Mouse (Mus musculus) CH12.LX (cell line): ENCODE results near the gene Gnb1. TPM values are rescaled to one million over a fixed set of nuclear protein-coding genes. Genes with fewer than 3 reads are reported as not detected.

Experiments used
- DNase-seq: peaks from one replicate; pipeline ENCODE4 v3.0.0-alpha.2; 2013; ENCODE audit errors: extremely low read depth
- H3K27ac ChIP-seq: 2 replicates; pipeline ENCODE4 v1.5.1; 2012; ENCODE audit warnings: low read depth, mild to moderate bottlenecking, control low read depth, moderate library complexity; ENCODE audit not compliant: insufficient read depth
- H3K27me3 ChIP-seq: replicated peaks from 2 replicates; pipeline ENCODE3; 2012; ENCODE audit warnings: inconsistent platforms
- H3K36me3 ChIP-seq, 2 experiments: replicated peaks in 1 of 2; 2 replicates each; pipeline versions ENCODE3 to v1.6.1; 2012; ENCODE audit warnings: inconsistent platforms in 1 of 2, low read length in 1 of 2, mild to moderate bottlenecking in 1 of 2, mixed read lengths in 1 of 2, moderate library complexity in 1 of 2; ENCODE audit not compliant: control insufficient read depth in 1 of 2, insufficient read depth in 1 of 2
- H3K4me1 ChIP-seq, 2 experiments: 2 replicates each; pipeline ENCODE4 v1.6.1; 2012; ENCODE audit warnings: inconsistent platforms in 1 of 2, moderate library complexity in 1 of 2; ENCODE audit not compliant: insufficient read depth in 2 of 2, control insufficient read depth in 1 of 2
- H3K4me2 ChIP-seq: 2 replicates; pipeline ENCODE4 v1.6.1; 2012; ENCODE audit warnings: low read depth, mild to moderate bottlenecking, control low read depth; ENCODE audit not compliant: poor library complexity, insufficient read depth, severe bottlenecking
- H3K4me3 ChIP-seq, 3 experiments: fragments of 150-350 bp in 1 of 3; sonication (generic) in 1 of 3; replicated peaks in 1 of 3; 2 replicates each; pipeline versions ENCODE3 to v1.5.1; 2011 to 2012; ENCODE audit warnings: low read depth in 2 of 3, low read length in 2 of 3, mild to moderate bottlenecking in 2 of 3, moderate library complexity in 2 of 3, control low read depth in 1 of 3, improper control_type of control experiment in 1 of 3, inconsistent platforms in 1 of 3, mixed read lengths in 1 of 3; ENCODE audit not compliant: poor library complexity in 1 of 3
- H3K79me2 ChIP-seq: replicated peaks from 2 replicates; pipeline ENCODE4 v1.6.1; 2012; ENCODE audit warnings: mild to moderate bottlenecking, moderate library complexity; ENCODE audit not compliant: control insufficient read depth, poor library complexity, insufficient read depth, severe bottlenecking; ENCODE audit errors: extremely low read depth
- H3K9ac ChIP-seq: 2 replicates; pipeline ENCODE4 v1.6.1; 2012; ENCODE audit warnings: low read depth, mild to moderate bottlenecking, control low read depth, moderate library complexity; ENCODE audit not compliant: insufficient read depth
- H3K9me3 ChIP-seq: replicated peaks from 2 replicates; pipeline ENCODE3; 2012; ENCODE audit warnings: low read length, inconsistent platforms, mixed read lengths
- BHLHE40 ChIP-seq: IDR thresholded peaks from 2 replicates; pipeline ENCODE4 v1.6.1; 2011; ENCODE audit warnings: mild to moderate bottlenecking, low read depth, low read length, improper control_type of control experiment
- CTCF ChIP-seq, 2 experiments: IDR thresholded peaks in 1 of 2; conservative IDR thresholded peaks in 1 of 2; 2 replicates each; pipeline ENCODE4 v1.5.1; 2011 to 2012; ENCODE audit warnings: low read depth in 2 of 2, low read length in 2 of 2, improper control_type of control experiment in 1 of 2, inconsistent platforms in 1 of 2, mild to moderate bottlenecking in 1 of 2, moderate library complexity in 1 of 2
- E2F4 ChIP-seq: IDR thresholded peaks from 2 replicates; pipeline ENCODE4 v1.6.1; 2011; ENCODE audit warnings: low read depth, low read length, improper control_type of control experiment; ENCODE audit not compliant: insufficient replicate concordance
- EP300 ChIP-seq: IDR thresholded peaks from 2 replicates; pipeline ENCODE4 v1.6.1; 2011; ENCODE audit warnings: low read length, improper control_type of control experiment
- ETS1 ChIP-seq: conservative IDR thresholded peaks from 2 replicates; pipeline ENCODE4 v1.6.1; 2012; ENCODE audit warnings: low read depth, mild to moderate bottlenecking, inconsistent platforms, low read length, improper control_type of control experiment, moderate library complexity
- HCFC1 ChIP-seq: IDR thresholded peaks from 2 replicates; pipeline ENCODE4 v1.6.1; 2012; ENCODE audit warnings: low read depth, mild to moderate bottlenecking, inconsistent platforms, low read length, improper control_type of control experiment
- IRF4 ChIP-seq: IDR thresholded peaks from 2 replicates; pipeline ENCODE4 v1.6.1; 2014; ENCODE audit warnings: low read depth, mild to moderate bottlenecking, inconsistent platforms, low read length, improper control_type of control experiment
- JUND ChIP-seq: conservative IDR thresholded peaks from 2 replicates; pipeline ENCODE4 v1.6.1; 2011; ENCODE audit warnings: low read depth, low read length, improper control_type of control experiment
- MAFK ChIP-seq: IDR thresholded peaks from 2 replicates; pipeline ENCODE4 v1.6.1; 2011; ENCODE audit warnings: low read length, improper control_type of control experiment; ENCODE audit not compliant: insufficient replicate concordance
- MEF2A ChIP-seq: IDR thresholded peaks from 2 replicates; pipeline ENCODE4 v1.6.1; 2014; ENCODE audit warnings: low read depth, mild to moderate bottlenecking, inconsistent platforms, low read length, improper control_type of control experiment, borderline replicate concordance
- MXI1 ChIP-seq: IDR thresholded peaks from 2 replicates; pipeline ENCODE4 v1.6.1; 2011; ENCODE audit warnings: mild to moderate bottlenecking, low read depth, low read length, improper control_type of control experiment
- NELFE ChIP-seq: IDR thresholded peaks from 2 replicates; pipeline ENCODE4 v1.6.1; 2011; ENCODE audit warnings: low read depth, low read length, improper control_type of control experiment
- NRF1 ChIP-seq: IDR thresholded peaks from 2 replicates; pipeline ENCODE4 v1.6.1; 2014; ENCODE audit warnings: low read depth, mild to moderate bottlenecking, inconsistent platforms, low read length, improper control_type of control experiment, moderate library complexity
- POLR2AphosphoS2 ChIP-seq: IDR thresholded peaks from 2 replicates; pipeline ENCODE4 v1.6.1; 2011; ENCODE audit warnings: low read depth, low read length, improper control_type of control experiment
- RCOR1 ChIP-seq: conservative IDR thresholded peaks from 2 replicates; pipeline ENCODE4 v1.6.1; 2012; ENCODE audit warnings: low read depth, mild to moderate bottlenecking, inconsistent platforms, low read length, improper control_type of control experiment
- SIN3A ChIP-seq: IDR thresholded peaks from 2 replicates; pipeline ENCODE4 v1.6.1; 2012; ENCODE audit warnings: low read length, improper control_type of control experiment, inconsistent platforms
- TBP ChIP-seq: conservative IDR thresholded peaks from 2 replicates; pipeline ENCODE4 v1.6.1; 2011; ENCODE audit warnings: low read depth, low read length, improper control_type of control experiment
- TCF12 ChIP-seq: IDR thresholded peaks from 2 replicates; pipeline ENCODE4 v1.6.1; 2014; ENCODE audit warnings: low read depth, mild to moderate bottlenecking, inconsistent platforms, low read length, improper control_type of control experiment
- USF1 ChIP-seq: IDR thresholded peaks from 2 replicates; pipeline ENCODE4 v1.6.1; 2014; ENCODE audit warnings: low read depth, mild to moderate bottlenecking, inconsistent platforms, low read length, improper control_type of control experiment
- USF2 ChIP-seq: conservative IDR thresholded peaks from 2 replicates; pipeline ENCODE4 v1.6.1; 2011; ENCODE audit warnings: low read depth, low read length, improper control_type of control experiment
- ZNF384 ChIP-seq: IDR thresholded peaks from 2 replicates; pipeline ENCODE4 v1.6.1; 2012; ENCODE audit warnings: low read depth, low read length, improper control_type of control experiment, inconsistent platforms
- dilution Hi-C: fragments of 300-500 bp; cut with MboI; formaldehyde crosslinking; loops from 2 replicates; pipeline ENCODE4 v1.14.3; 2020; ENCODE audit warnings: low sequenced_read_pairs; ENCODE audit not compliant: extremely low pct_unique_long_range_greater_than_20kb, extremely low pct_ligation_motif_present
- in situ Hi-C: fragments of 300-500 bp; cut with MboI; formaldehyde crosslinking; loops from 3 replicates; pipeline ENCODE4 v1.14.3; 2019; ENCODE audit warnings: low sequenced_read_pairs, low pct_ligation_motif_present, low pct_unique_long_range_greater_than_20kb, mixed read lengths
- polyA plus RNA-seq: library from polyadenylated mRNA; unstranded; fragments of >175 nt; gene quantifications from 2 replicates; pipeline ENCODE4 v1.2.1, GENCODE M21; 2012; ENCODE audit warnings: low read depth; ENCODE audit not compliant: insufficient read length
- total RNA-seq, 2 experiments: library from RNA; depleted of rRNA; stranded (reverse); fragments of 300-350 nt in 1 of 2; fragments of >200 nt in 1 of 2; gene quantifications; 2 replicates each; pipeline ENCODE4 v1.2.3; 2012 to 2014

The Gnb1 gene
- total and polyA plus RNA-seq, 3 experiments: 88.0 to 407 (median 134) TPM

DNA sequence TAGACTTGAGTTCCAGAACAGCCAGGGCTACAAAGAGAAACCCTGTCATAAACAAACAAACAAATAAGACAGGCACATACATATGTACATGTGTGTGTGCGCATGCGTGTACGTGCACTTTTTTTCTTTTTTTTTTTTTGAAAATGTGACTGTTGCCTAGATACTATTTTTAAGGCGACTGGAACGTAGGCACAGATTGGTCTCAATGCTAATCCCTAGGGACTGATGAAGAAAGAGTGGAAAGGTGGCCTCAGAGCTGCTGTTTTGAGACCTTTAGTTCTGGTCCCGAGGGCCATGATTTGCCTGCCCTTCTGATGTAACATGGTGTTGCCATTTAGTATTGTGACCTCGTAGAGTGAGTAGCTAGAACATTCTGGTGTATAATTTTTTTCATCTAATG lies 58.8 kb downstream of the Gnb1 start:
- H3K9me3 ChIP-seq: no peaks in the 10 kb centered on the region
- peak; percentile 85 for DNase-seq
- in situ Hi-C loops: no loop called here
- H3K27ac ChIP-seq: peak overlapping the region; percentile 65
- dilution Hi-C loops: no loop called here
- H3K4me3 ChIP-seq: no peak overlapping the region
- H3K9ac ChIP-seq: peak overlapping the region; percentile 27; the same call in 1 of the 2 replicates
- no peaks in the 10 kb centered on the region for H3K27me3 ChIP-seq
- H3K4me1 ChIP-seq: peaks cover 11 to 38% of the 10 kb centered on the region in 2 experiments
- H3K79me2 ChIP-seq: peaks cover 17% of the 10 kb centered on the region
- H3K4me2 ChIP-seq: peak overlapping the region; percentile 55
- TF ChIP-seq SIN3A (peak; percentile 49; the same call in 1 of the 2 replicates), POLR2AphosphoS2 (0 out of 2 replicates have a peak, but pooled peaks have one; percentile 35), CTCF (conservative IDR thresholded peaks at IDR 0.05 in 1 of 2, IDR thresholded peaks at IDR 0.05 in 1 of 2; ENCODE audit: low read depth in 2 of 2, low read length in 2 of 2) (no peak), JUND (no peak), BHLHE40 (peak; percentile 71), MEF2A (peak; percentile 92), EP300 (peak; percentile 55), ZNF384 (peak; percentile 95), TCF12 (peak; percentile 47; the same call in 1 of the 2 replicates), ETS1 (peak; percentile 77), HCFC1 (no peak; the same call in 1 of the 2 replicates), USF1 (no peak), MXI1 (peak; percentile 38; the same call in 1 of the 2 replicates), NRF1 (peak; percentile 75), NELFE (no peak), USF2 (no peak)
- peaks cover 53 to 65% of the 10 kb centered on the region in 2 experiments for H3K36me3 ChIP-seq

DNA sequence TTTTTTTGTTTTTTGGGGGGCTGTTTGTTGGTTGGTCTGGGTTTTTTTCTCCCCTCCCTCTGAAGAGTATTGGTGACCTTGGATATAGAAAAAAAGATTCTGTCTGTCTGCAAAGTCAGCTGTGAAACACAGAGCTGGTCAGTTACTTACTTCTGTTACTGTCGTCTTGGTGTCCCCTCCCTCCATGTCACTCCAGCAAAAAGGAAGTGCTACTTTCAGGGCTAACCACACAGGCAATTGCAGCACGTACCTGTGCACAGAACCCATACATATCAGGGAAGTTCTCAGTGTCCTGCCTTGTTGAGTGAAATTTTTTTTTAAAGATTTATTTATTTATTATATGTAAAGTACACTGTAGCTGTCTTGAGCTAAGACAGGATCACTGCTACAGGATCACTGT lies 59.3 kb downstream of the Gnb1 start:
- DNase-seq: peak; percentile 65
- H3K27ac ChIP-seq: peak overlapping the region; percentile 93
- peak overlapping the region; percentile 55 for H3K4me2 ChIP-seq
- dilution Hi-C loops (no loop called here), in situ Hi-C loops (no loop called here)
- H3K9me3 ChIP-seq: no peaks in the 10 kb centered on the region
- TF ChIP-seq EP300: peak; percentile 64
- peak; percentile 79 for TF ChIP-seq IRF4
- TF ChIP-seq MAFK: no peak
- peak; percentile 61; the same call in 1 of the 2 replicates for TF ChIP-seq TBP
- no peak for TF ChIP-seq RCOR1
- TF ChIP-seq E2F4: no peak
- H3K79me2 ChIP-seq: peaks cover 17% of the 10 kb centered on the region
- no peak overlapping the region for H3K4me3 ChIP-seq
- H3K9ac ChIP-seq: peak overlapping the region; percentile 42
- H3K36me3 ChIP-seq: peaks cover 54 to 67% of the 10 kb centered on the region in 2 experiments
- H3K4me1 ChIP-seq: peaks cover 11 to 38% of the 10 kb centered on the region in 2 experiments
- no peaks in the 10 kb centered on the region for H3K27me3 ChIP-seq
